ENCODE assay signal across 13 mouse cellular contexts in the genomic region with DNA sequence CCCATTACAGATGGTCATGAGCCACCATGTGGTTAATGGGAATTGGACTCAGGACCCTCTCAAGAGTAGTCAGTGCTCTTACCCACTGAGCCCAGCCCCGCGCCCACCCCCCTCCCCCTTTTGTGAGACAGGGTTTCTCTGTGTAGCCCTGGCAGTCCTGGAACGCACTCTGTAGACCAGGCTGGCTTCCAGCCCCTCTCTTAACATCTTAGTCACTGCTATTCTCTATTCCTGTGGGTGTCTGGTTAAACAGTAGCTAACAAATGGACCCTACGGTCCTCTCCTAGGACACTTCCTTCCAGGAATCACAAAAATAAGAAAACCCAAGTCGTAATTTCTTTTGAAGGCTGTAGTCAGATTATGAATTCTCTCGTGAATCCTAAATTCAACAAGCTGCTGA.
"Had no signal": no experiment of that assay in that cellular context is flagged by ENCODE, and none has a peak within 500 bp of the region (broad histone marks: within the 10 kb centered on the region; RNA-seq: fewer than 3 reads in every experiment).

No protein-coding gene starts in this region.

- DNase-seq: layer of hippocampus, adult 9-11 months; layer of hippocampus, postnatal 36 days; lung, embryonic 14.5 days; lung, postnatal 10 days; lung, postnatal 4 days; right cerebral cortex, postnatal 14 days; thymus, postnatal 36 days had no signal

- H3K9me3 ChIP-seq: limb, embryonic 15.5 days; liver, embryonic 12.5 days; megakaryocyte, embryonic 14.5 days; midbrain, embryonic 12.5 days; stomach, embryonic 15.5 days had no signal

- H3K4me1 ChIP-seq: limb, embryonic 15.5 days; liver, embryonic 12.5 days; megakaryocyte, embryonic 14.5 days; midbrain, embryonic 12.5 days; stomach, embryonic 15.5 days had no signal

- H3K27ac ChIP-seq: limb, embryonic 15.5 days; liver, embryonic 12.5 days; midbrain, embryonic 12.5 days; stomach, embryonic 15.5 days had no signal

- H3K36me3 ChIP-seq: limb, embryonic 15.5 days; liver, embryonic 12.5 days; midbrain, embryonic 12.5 days; stomach, embryonic 15.5 days had no signal

- H3K4me3 ChIP-seq: limb, embryonic 15.5 days; liver, embryonic 12.5 days; megakaryocyte, embryonic 14.5 days; midbrain, embryonic 12.5 days; stomach, embryonic 15.5 days had no signal

- H3K27me3 ChIP-seq: limb, embryonic 15.5 days; liver, embryonic 12.5 days; megakaryocyte, embryonic 14.5 days; midbrain, embryonic 12.5 days; stomach, embryonic 15.5 days had no signal

- H3K4me2 ChIP-seq: limb, embryonic 15.5 days; liver, embryonic 12.5 days; lung, embryonic 14.5 days; midbrain, embryonic 12.5 days; stomach, embryonic 15.5 days had no signal

- ATAC-seq: intestine, embryonic 16.5 days; liver, embryonic 12.5 days had no signal

- H3K9ac ChIP-seq: limb, embryonic 15.5 days; liver, embryonic 12.5 days; lung, embryonic 14.5 days; midbrain, embryonic 12.5 days; stomach, embryonic 15.5 days had no signal
